ENCODE assay signal across 24 mouse cellular contexts in genomic region chr3:140682794-140683193, GRCm38 (mm10).
DNase-seq lines count a peak whose midpoint lies in the region; ATAC-seq and TF ChIP-seq lines count a peak whose summit lies in the region.
"Had no signal": no experiment of that assay in that cellular context is flagged by ENCODE, and none has a peak within 500 bp of the region (broad histone marks: within the 10 kb centered on the region; RNA-seq: fewer than 3 reads in every experiment).

No protein-coding gene starts in this region.

- no peak overlapping the region for H3K4me2 ChIP-seq in hindbrain, postnatal 0 days (ENCODE audit: low read depth, low read length)
- no peak overlapping the region for H3K4me2 ChIP-seq in hindbrain, embryonic 12.5 days (replicated peaks)
- no peak overlapping the region for H3K4me2 ChIP-seq in midbrain, postnatal 0 days (ENCODE audit: low read depth, low read length, poor library complexity, severe bottlenecking)
- no peak overlapping the region for H3K4me2 ChIP-seq in heart, embryonic 12.5 days
- no peak overlapping the region for H3K4me2 ChIP-seq in midbrain, embryonic 14.5 days (ENCODE audit: low read length)
- H3K4me2 ChIP-seq: hindbrain, embryonic 14.5 days; limb, embryonic 12.5 days; liver, embryonic 11.5 days; midbrain, embryonic 12.5 days had no signal

- H3K27me3 ChIP-seq in hindbrain, postnatal 0 days (ENCODE audit: insufficient read depth, low read length) = no peaks in the 10 kb centered on the region
- H3K27me3 ChIP-seq in hindbrain, embryonic 12.5 days = no peaks in the 10 kb centered on the region
- H3K27me3 ChIP-seq in midbrain, postnatal 0 days (ENCODE audit: insufficient read depth, low read length) = no peaks in the 10 kb centered on the region
- no peaks in the 10 kb centered on the region for H3K27me3 ChIP-seq in midbrain, embryonic 10.5 days (ENCODE audit: low read depth, poor library complexity, severe bottlenecking)
- no peaks in the 10 kb centered on the region for H3K27me3 ChIP-seq in heart, embryonic 12.5 days (replicated peaks)
- no peaks in the 10 kb centered on the region for H3K27me3 ChIP-seq in midbrain, embryonic 14.5 days (ENCODE audit: control insufficient read depth, insufficient read depth, low read length)
- H3K27me3 ChIP-seq: limb, embryonic 12.5 days; midbrain, embryonic 12.5 days had no signal

- H3K27ac ChIP-seq in hindbrain, postnatal 0 days = no peak overlapping the region
- H3K27ac ChIP-seq in hindbrain, embryonic 12.5 days = no peak overlapping the region
- no peak overlapping the region for H3K27ac ChIP-seq in midbrain, postnatal 0 days (ENCODE audit: low read depth, low read length)
- no peak overlapping the region for H3K27ac ChIP-seq in midbrain, embryonic 10.5 days (replicated peaks)
- no peak overlapping the region for H3K27ac ChIP-seq in heart, embryonic 12.5 days (ENCODE audit: poor library complexity, severe bottlenecking)
- H3K27ac ChIP-seq in midbrain, embryonic 14.5 days (replicated peaks; ENCODE audit: low read depth, low read length) = no peak overlapping the region
- H3K27ac ChIP-seq: heart, adult 2 months; hindbrain, embryonic 14.5 days; limb, embryonic 12.5 days; macrophage; midbrain, embryonic 12.5 days had no signal

- no peaks in the 10 kb centered on the region for H3K9me3 ChIP-seq in hindbrain, postnatal 0 days (ENCODE audit: low read length)
- H3K9me3 ChIP-seq in hindbrain, embryonic 12.5 days (replicated peaks) = no peaks in the 10 kb centered on the region
- H3K9me3 ChIP-seq in midbrain, postnatal 0 days (ENCODE audit: low read length) = no peaks in the 10 kb centered on the region
- H3K9me3 ChIP-seq in midbrain, embryonic 10.5 days (replicated peaks) = no peaks in the 10 kb centered on the region
- no peaks in the 10 kb centered on the region for H3K9me3 ChIP-seq in heart, embryonic 12.5 days (replicated peaks)
- H3K9me3 ChIP-seq in midbrain, embryonic 14.5 days (ENCODE audit: control insufficient read depth, low read length) = no peaks in the 10 kb centered on the region
- H3K9me3 ChIP-seq: limb, embryonic 12.5 days; midbrain, embryonic 12.5 days had no signal

- 76% methylated on average over 3 of the region's 3 CpGs for WGBS in hindbrain, postnatal 0 days
- WGBS in hindbrain, embryonic 12.5 days = 78% methylated on average over 3 of the region's 3 CpGs
- WGBS in midbrain, postnatal 0 days = 77% methylated on average over 3 of the region's 3 CpGs
- WGBS in midbrain, embryonic 10.5 days = 87% methylated on average over 3 of the region's 3 CpGs
- WGBS in heart, embryonic 12.5 days = 68% methylated on average over 3 of the region's 3 CpGs
- 71% methylated on average over 3 of the region's 3 CpGs for WGBS in midbrain, embryonic 14.5 days

- TF ChIP-seq CTCF in hindbrain, postnatal 0 days (IDR thresholded peaks at IDR 0.05; ENCODE audit: low read depth) = peak; percentile 24
- TF ChIP-seq CTCF in midbrain, postnatal 0 days (IDR thresholded peaks at IDR 0.05) = peak; percentile 35

- no peaks in the 10 kb centered on the region for H3K36me3 ChIP-seq in hindbrain, postnatal 0 days (ENCODE audit: insufficient read depth, low read length)
- H3K36me3 ChIP-seq in hindbrain, embryonic 12.5 days = no peaks in the 10 kb centered on the region
- H3K36me3 ChIP-seq in midbrain, postnatal 0 days (ENCODE audit: insufficient read depth, low read length) = no peaks in the 10 kb centered on the region
- no peaks in the 10 kb centered on the region for H3K36me3 ChIP-seq in midbrain, embryonic 10.5 days
- no peaks in the 10 kb centered on the region for H3K36me3 ChIP-seq in heart, embryonic 12.5 days
- no peaks in the 10 kb centered on the region for H3K36me3 ChIP-seq in midbrain, embryonic 14.5 days (ENCODE audit: control insufficient read depth, insufficient read depth, low read length)
- H3K36me3 ChIP-seq: limb, embryonic 12.5 days; midbrain, embryonic 12.5 days had no signal

- no peak for ATAC-seq in hindbrain, postnatal 0 days
- no peak for ATAC-seq in hindbrain, embryonic 12.5 days (ENCODE audit: low FRiP score)
- ATAC-seq in midbrain, postnatal 0 days (ENCODE audit: low FRiP score) = no peak
- ATAC-seq in heart, embryonic 12.5 days (ENCODE audit: insufficient number of reproducible peaks, low FRiP score) = no peak
- ATAC-seq in midbrain, embryonic 14.5 days (ENCODE audit: low FRiP score, low TSS enrichment) = no peak
- ATAC-seq: liver, postnatal 0 days; lung, postnatal 0 days had no signal

- no peak overlapping the region for H3K9ac ChIP-seq in hindbrain, postnatal 0 days (replicated peaks; ENCODE audit: low read length)
- H3K9ac ChIP-seq in hindbrain, embryonic 12.5 days = no peak overlapping the region
- H3K9ac ChIP-seq in midbrain, postnatal 0 days (replicated peaks; ENCODE audit: low read length, poor library complexity, severe bottlenecking) = no peak overlapping the region
- H3K9ac ChIP-seq in heart, embryonic 12.5 days = no peak overlapping the region
- H3K9ac ChIP-seq in midbrain, embryonic 14.5 days (replicated peaks; ENCODE audit: low read length) = no peak overlapping the region
- H3K9ac ChIP-seq: hindbrain, embryonic 14.5 days; limb, embryonic 12.5 days; liver, postnatal 0 days; midbrain, embryonic 12.5 days had no signal

- no peaks in the 10 kb centered on the region for H3K4me1 ChIP-seq in hindbrain, postnatal 0 days (ENCODE audit: insufficient read depth, low read length)
- H3K4me1 ChIP-seq in hindbrain, embryonic 12.5 days = no peaks in the 10 kb centered on the region
- H3K4me1 ChIP-seq in midbrain, postnatal 0 days (ENCODE audit: insufficient read depth, low read length) = no peaks in the 10 kb centered on the region
- no peaks in the 10 kb centered on the region for H3K4me1 ChIP-seq in midbrain, embryonic 10.5 days
- no peaks in the 10 kb centered on the region for H3K4me1 ChIP-seq in heart, embryonic 12.5 days (replicated peaks)
- H3K4me1 ChIP-seq in midbrain, embryonic 14.5 days (ENCODE audit: control insufficient read depth, insufficient read depth, low read length) = no peaks in the 10 kb centered on the region
- H3K4me1 ChIP-seq: limb, embryonic 12.5 days; midbrain, embryonic 12.5 days had no signal

- no peak overlapping the region for H3K4me3 ChIP-seq in hindbrain, postnatal 0 days (ENCODE audit: low read length)
- no peak overlapping the region for H3K4me3 ChIP-seq in hindbrain, embryonic 12.5 days
- no peak overlapping the region for H3K4me3 ChIP-seq in midbrain, postnatal 0 days (ENCODE audit: low read depth, low read length)
- H3K4me3 ChIP-seq in midbrain, embryonic 10.5 days = no peak overlapping the region
- no peak overlapping the region for H3K4me3 ChIP-seq in heart, embryonic 12.5 days
- H3K4me3 ChIP-seq in midbrain, embryonic 14.5 days (replicated peaks; ENCODE audit: low read depth, low read length) = no peak overlapping the region
- H3K4me3 ChIP-seq: heart, adult 2 months; limb, embryonic 12.5 days; midbrain, embryonic 12.5 days had no signal

- DNase-seq in hindbrain, postnatal 0 days (ENCODE audit: low spot score) = peak; percentile 20
- peak; percentile 28 for DNase-seq in midbrain, postnatal 0 days (ENCODE audit: low spot score)
- no peak for DNase-seq in midbrain, embryonic 10.5 days (ENCODE audit: low spot score)
- DNase-seq in Muller cell, postnatal 12 days (ENCODE audit: inconsistent ontology term) = peak; percentile 12
- no peak for DNase-seq in midbrain, embryonic 14.5 days
- DNase-seq: adrenal gland, adult 2 months; cerebellum, adult 8-10 months; gastrocnemius, postnatal 14 days; heart, adult 2 months; heart, postnatal 36 days; kidney, adult 9 months; kidney, postnatal 25 days; layer of hippocampus, adult 9-11 months; liver, postnatal 0 days; thymus, adult 2 months; thymus, postnatal 4 days had no signal

Comparison
In these comparisons a context has a peak if more than half of its experiments do, and no peak if none do; other contexts are left out.
1. DNase-seq: peak in hindbrain, postnatal 0 days (single experiment), midbrain, postnatal 0 days (single experiment) and Muller cell, postnatal 12 days (single experiment); none in midbrain, embryonic 10.5 days (single experiment) and midbrain, embryonic 14.5 days (single experiment).